Mouse (Mus musculus) bone marrow, adult 2 months (tissue): Measurements from ENCODE around the gene Eif3b.

Experiments used
- CTCF ChIP-seq: fragments of 200-500 bp; IDR thresholded peaks from 2 replicates; pipeline ENCODE4 v1.5.1; 2011; ENCODE audit warnings: low read length, control low read depth; ENCODE audit not compliant: control insufficient read depth, insufficient read depth
- POLR2A ChIP-seq: fragments of 200-500 bp; IDR thresholded peaks from 2 replicates; pipeline ENCODE4 v1.6.1; 2011; ENCODE audit warnings: low read depth, mild to moderate bottlenecking, control low read depth, low read length, borderline replicate concordance; ENCODE audit not compliant: control insufficient read depth

DNA sequence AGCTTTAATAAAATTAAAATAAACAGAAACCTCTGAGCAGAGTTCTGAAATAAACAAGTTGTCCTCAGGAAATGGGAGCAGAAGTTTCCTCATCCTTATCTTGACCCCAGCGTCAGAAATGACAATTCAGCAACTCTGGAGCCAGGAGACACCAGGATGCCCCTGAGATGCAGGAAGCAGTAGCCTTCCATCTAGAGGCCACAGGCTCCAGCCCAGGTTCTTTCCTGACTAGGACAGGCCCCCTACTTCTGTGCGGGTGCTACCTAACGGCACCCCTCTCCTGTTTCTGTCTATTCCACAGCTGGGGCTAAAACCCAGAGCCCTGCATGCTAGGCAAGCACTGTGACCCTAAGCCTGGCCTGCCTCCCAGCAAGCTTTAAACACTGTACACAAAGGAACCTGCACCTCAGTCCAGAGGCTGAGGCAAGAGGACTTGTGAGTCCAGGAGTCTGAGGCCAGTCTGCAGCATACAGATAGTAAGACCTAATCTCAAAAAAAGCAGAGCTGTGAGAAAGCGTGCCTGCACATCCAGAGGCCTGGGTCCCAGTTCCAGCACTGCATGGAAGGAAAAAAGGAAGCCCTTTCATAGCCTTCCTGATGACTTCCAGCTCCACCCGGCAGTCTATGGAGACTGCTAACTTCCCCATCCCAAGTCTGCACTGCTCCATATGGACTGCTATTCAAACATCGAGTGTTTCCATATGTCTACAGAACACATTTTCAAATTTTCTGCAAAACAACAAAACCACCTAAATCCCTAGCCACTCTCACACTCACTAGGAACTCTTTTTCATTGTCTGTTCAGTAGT, 48.5 kb upstream of the Eif3b start:
- no peak for TF ChIP-seq POLR2A
- TF ChIP-seq CTCF, result no peak
